Mouse (Mus musculus): ENCODE measurements around the gene Hddc3. TPM values are rescaled to one million over a fixed set of nuclear protein-coding genes. Genes with fewer than 3 reads are reported as not detected.
A peak's percentile ranks its signal among the peaks of the same experiment; 100 is the strongest.

The Hddc3 gene
- polyA plus RNA-seq, 1 experiment from 2014 or later: 6.8 TPM

- Histone ChIP-seq H3K27me3 (replicated peaks) (peaks cover 42% of the 10 kb centered on the region), H3K27ac (no peak overlapping the region), H3K4me2 (no peak overlapping the region), H3K36me3 (peaks cover 10% of the 10 kb centered on the region), H3K9me3 (replicated peaks) (no peaks in the 10 kb centered on the region), H3K4me3 (no peak overlapping the region), H3K4me1 (peaks cover 27% of the 10 kb centered on the region), H3K9ac (no peak overlapping the region)
- WGBS (ENCODE audit: insufficient replicate concordance): 41% methylated on average over 2 of the region's 2 CpGs
- ATAC-seq: no peak
Measured at GRCm38 (mm10) chr7:80372667-80373066, 29.8 kb downstream of the Hddc3 start.

GRCm38 (mm10) chr7:80373352-80373751, 30.4 kb downstream of the Hddc3 start:
- no peak overlapping the region for H3K27ac ChIP-seq
- 60% methylated on average over 4 of the region's 4 CpGs for WGBS (ENCODE audit: insufficient replicate concordance)
- H3K4me3 ChIP-seq: no peak overlapping the region
- H3K27me3 ChIP-seq (replicated peaks): peaks cover 42% of the 10 kb centered on the region
- no peaks in the 10 kb centered on the region for H3K9me3 ChIP-seq (replicated peaks)
- ATAC-seq: no peak
- H3K4me1 ChIP-seq: peaks cover 27% of the 10 kb centered on the region
- no peak overlapping the region for H3K4me2 ChIP-seq
- no peak overlapping the region for H3K9ac ChIP-seq
- peaks cover 3% of the 10 kb centered on the region; the same call in 1 of the 2 replicates for H3K36me3 ChIP-seq

GRCm38 (mm10) chr7:80373850-80374249, 30.9 kb downstream of the Hddc3 start:
- Histone ChIP-seq H3K9ac (no peak overlapping the region), H3K4me2 (no peak overlapping the region), H3K4me3 (no peak overlapping the region), H3K27ac (no peak overlapping the region), H3K4me1 (peaks cover 27% of the 10 kb centered on the region), H3K27me3 (replicated peaks) (peaks cover 42% of the 10 kb centered on the region), H3K36me3 (peaks cover 3% of the 10 kb centered on the region; the same call in 1 of the 2 replicates), H3K9me3 (replicated peaks) (no peaks in the 10 kb centered on the region)
- no peak for ATAC-seq
- WGBS (ENCODE audit: insufficient replicate concordance): 71% methylated on average over 12 of the region's 12 CpGs

DNA sequence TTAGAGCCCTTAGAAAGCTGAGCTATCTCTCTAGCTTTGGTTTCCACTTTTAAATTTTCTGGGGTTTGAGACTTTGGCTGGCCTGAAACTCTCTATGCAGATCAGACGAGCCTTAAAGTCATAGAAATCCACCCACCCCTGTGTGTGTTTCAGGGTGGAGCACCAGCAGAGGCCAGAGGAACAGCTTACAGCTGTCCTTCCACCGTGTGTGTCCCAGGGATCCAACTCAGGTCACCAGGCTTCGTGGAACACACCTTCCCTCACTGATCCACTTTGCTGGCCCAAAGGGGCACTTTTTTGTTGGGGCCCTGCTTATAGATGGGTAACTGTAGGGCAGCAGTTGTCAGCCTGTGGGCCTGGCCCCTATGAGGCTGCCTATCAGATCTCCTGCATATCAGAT, 31.4 kb downstream of the Hddc3 start:
- H3K4me2 ChIP-seq: no peak overlapping the region
- H3K9me3 ChIP-seq (replicated peaks): no peaks in the 10 kb centered on the region
- H3K27ac ChIP-seq: no peak overlapping the region
- 54% methylated on average over 3 of the region's 3 CpGs for WGBS (ENCODE audit: insufficient replicate concordance)
- H3K27me3 ChIP-seq (replicated peaks): peaks cover 39% of the 10 kb centered on the region
- ATAC-seq: no peak
- peaks cover 23% of the 10 kb centered on the region for H3K4me1 ChIP-seq
- H3K4me3 ChIP-seq: no peak overlapping the region
- peaks cover 3% of the 10 kb centered on the region; the same call in 1 of the 2 replicates for H3K36me3 ChIP-seq
- H3K9ac ChIP-seq: no peak overlapping the region

GRCm38 (mm10) chr7:80374733-80375132, 31.8 kb downstream of the Hddc3 start:
- H3K4me2 ChIP-seq: no peak overlapping the region
- H3K4me1 ChIP-seq: peaks cover 19% of the 10 kb centered on the region
- no peak for ATAC-seq
- H3K36me3 ChIP-seq: peaks cover 3% of the 10 kb centered on the region; the same call in 1 of the 2 replicates
- H3K27me3 ChIP-seq (replicated peaks): peaks cover 34% of the 10 kb centered on the region
- H3K27ac ChIP-seq: no peak overlapping the region
- no peak overlapping the region for H3K4me3 ChIP-seq
- no peaks in the 10 kb centered on the region for H3K9me3 ChIP-seq (replicated peaks)
- no peak overlapping the region for H3K9ac ChIP-seq
- 78% methylated on average over 3 of the region's 3 CpGs for WGBS (ENCODE audit: insufficient replicate concordance)

- no peak overlapping the region for H3K4me3 ChIP-seq
- H3K4me2 ChIP-seq: no peak overlapping the region
- H3K27me3 ChIP-seq (replicated peaks): peaks cover 27% of the 10 kb centered on the region
- H3K4me1 ChIP-seq: peaks cover 11% of the 10 kb centered on the region
- H3K9ac ChIP-seq: no peak overlapping the region
- 40% methylated on average over 9 of the region's 9 CpGs for WGBS (ENCODE audit: insufficient replicate concordance)
- no peak overlapping the region for H3K27ac ChIP-seq
- peaks cover 3% of the 10 kb centered on the region; the same call in 1 of the 2 replicates for H3K36me3 ChIP-seq
- ATAC-seq: no peak
- H3K9me3 ChIP-seq (replicated peaks): no peaks in the 10 kb centered on the region
Measured at GRCm38 (mm10) chr7:80375376-80376039, 32.6 kb downstream of the Hddc3 start.

DNA sequence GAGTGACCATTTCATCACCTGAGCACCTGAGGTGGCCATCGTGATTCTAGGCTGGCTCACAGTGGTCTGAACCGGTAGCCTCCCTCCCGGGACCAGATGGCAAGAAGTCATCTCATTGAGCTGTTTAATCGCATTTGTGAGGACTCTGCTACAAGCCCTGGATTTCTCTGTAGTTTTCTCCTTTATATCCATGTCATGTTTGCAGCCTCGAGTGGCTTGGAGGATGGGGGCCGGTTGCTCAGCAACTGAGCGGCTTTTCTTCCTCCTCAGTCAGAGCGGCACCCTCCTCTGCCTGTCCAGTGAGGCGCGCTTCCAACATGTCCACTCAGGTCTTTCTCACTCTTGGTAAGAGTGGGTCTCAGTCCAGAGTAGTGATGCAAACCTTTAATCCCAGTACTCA, 33.3 kb downstream of the Hddc3 start:
- H3K36me3 ChIP-seq: peaks cover 6% of the 10 kb centered on the region; the same call in 1 of the 2 replicates
- H3K4me2 ChIP-seq: no peak overlapping the region
- no peak for ATAC-seq
- no peaks in the 10 kb centered on the region for H3K9me3 ChIP-seq (replicated peaks)
- H3K9ac ChIP-seq: no peak overlapping the region
- 75% methylated on average over 10 of the region's 10 CpGs for WGBS (ENCODE audit: insufficient replicate concordance)
- peaks cover 20% of the 10 kb centered on the region for H3K27me3 ChIP-seq (replicated peaks)
- no peak overlapping the region for H3K4me3 ChIP-seq
- no peak overlapping the region for H3K27ac ChIP-seq
- peaks cover 4% of the 10 kb centered on the region; the same call in 1 of the 2 replicates for H3K4me1 ChIP-seq

DNA sequence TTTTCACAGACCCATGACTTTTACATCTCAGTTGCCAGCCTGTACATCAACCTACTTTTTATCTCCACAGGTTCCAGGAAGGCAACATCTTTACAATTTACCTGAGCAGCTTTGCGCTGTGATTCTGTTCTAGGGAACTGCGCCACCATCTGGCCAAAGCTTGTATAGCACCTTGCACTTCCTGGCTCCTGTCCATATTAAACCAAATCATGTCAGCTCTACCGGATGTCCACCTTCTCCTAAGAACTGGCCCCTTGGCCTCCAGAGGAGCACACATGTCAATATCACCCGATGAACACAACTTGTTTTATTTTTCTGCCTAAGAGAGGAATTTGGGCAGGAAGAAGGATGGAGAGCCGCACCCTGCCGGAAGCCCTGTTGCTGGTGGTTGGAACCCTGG, 34.6 kb downstream of the Hddc3 start:
- Histone ChIP-seq H3K4me1 (no peaks in the 10 kb centered on the region), H3K9ac (no peak overlapping the region), H3K36me3 (peaks cover 6% of the 10 kb centered on the region; the same call in 1 of the 2 replicates), H3K9me3 (replicated peaks) (no peaks in the 10 kb centered on the region), H3K27ac (no peak overlapping the region), H3K4me3 (no peak overlapping the region), H3K27me3 (replicated peaks) (peaks cover 10% of the 10 kb centered on the region), H3K4me2 (no peak overlapping the region)
- WGBS (ENCODE audit: insufficient replicate concordance): 44% methylated on average over 6 of the region's 6 CpGs
- no peak for ATAC-seq

GRCm38 (mm10) chr7:80379531-80379930, 36.6 kb downstream of the Hddc3 start:
- peaks cover 8% of the 10 kb centered on the region; the same call in 1 of the 2 replicates for H3K36me3 ChIP-seq

DNA sequence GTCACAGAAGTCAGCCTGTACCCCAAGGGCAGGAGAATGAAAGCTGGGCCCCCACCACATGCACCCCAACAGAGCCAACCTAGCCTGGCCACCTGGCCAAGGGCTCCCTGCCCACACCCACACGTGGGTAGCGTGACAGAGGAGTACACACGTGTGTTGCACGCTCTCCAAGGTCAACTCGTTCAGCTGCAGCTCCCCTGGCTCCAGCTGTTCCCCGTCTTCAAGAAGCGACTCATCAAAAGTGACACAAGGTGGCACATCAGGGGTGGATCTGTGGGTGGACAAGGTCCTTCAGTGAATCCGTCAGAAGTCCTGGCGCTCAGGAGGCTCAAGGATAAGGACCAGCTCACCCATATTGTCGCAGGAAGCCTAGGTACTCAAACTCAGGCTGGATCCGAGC, 40.0 kb downstream of the Hddc3 start:
- ATAC-seq: no peak
- Histone ChIP-seq H3K9me3 (replicated peaks) (no peaks in the 10 kb centered on the region), H3K27ac (no peak overlapping the region), H3K27me3 (replicated peaks) (peaks cover 22% of the 10 kb centered on the region), H3K36me3 (peaks cover 8% of the 10 kb centered on the region; the same call in 1 of the 2 replicates), H3K4me3 (no peak overlapping the region), H3K9ac (no peak overlapping the region), H3K4me2 (no peak overlapping the region), H3K4me1 (peaks cover 20% of the 10 kb centered on the region)
- WGBS (ENCODE audit: insufficient replicate concordance): 70% methylated on average over 11 of the region's 11 CpGs

More at GRCm38 (mm10) chr7:80379531-80379930, 36.6 kb downstream of the Hddc3 start:
- no peak for ATAC-seq
- Histone ChIP-seq H3K4me2 (no peak overlapping the region), H3K27ac (no peak overlapping the region), H3K9ac (no peak overlapping the region), H3K27me3 (replicated peaks) (peaks cover 4% of the 10 kb centered on the region), H3K9me3 (replicated peaks) (no peaks in the 10 kb centered on the region), H3K4me1 (no peaks in the 10 kb centered on the region), H3K4me3 (no peak overlapping the region)
- 57% methylated on average over 13 of the region's 13 CpGs for WGBS (ENCODE audit: insufficient replicate concordance)

DNA sequence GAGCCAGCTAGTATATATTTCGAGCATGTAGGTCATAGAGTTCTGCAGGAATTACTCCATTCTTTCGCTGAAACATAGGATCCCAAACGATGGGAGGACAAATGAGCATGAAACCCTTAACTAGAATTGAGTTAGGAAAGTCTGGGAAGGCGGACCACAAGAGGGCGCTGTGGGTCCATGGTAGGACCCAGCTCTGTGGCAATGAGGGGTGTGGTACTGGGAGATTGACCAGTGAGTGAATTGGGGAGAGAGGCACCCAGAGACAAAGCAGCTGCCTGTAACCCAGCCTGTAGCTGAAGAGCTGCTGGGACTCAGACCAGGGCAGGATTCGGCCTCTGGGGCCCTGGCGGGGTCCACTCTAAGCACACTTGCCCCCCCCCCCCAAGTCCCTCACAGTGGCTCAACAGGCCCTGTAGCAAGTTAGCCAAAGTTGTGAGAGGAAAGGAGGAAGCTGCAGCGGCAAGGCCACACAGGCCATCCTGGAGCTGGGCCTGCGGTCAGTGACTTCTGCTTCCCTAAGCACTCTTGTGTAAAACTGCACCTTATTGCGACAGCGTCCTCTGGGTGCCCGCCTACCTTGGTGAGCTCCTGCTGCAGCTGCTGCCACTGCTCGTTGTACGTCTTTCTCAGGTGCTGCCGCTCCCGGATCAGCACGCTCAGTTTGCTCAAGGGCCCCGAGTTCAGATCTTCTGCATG, 43.5 kb downstream of the Hddc3 start:
- H3K36me3 ChIP-seq: peaks cover 20% of the 10 kb centered on the region
- H3K9ac ChIP-seq: peak overlapping the region; percentile 9; the same call in 1 of the 2 replicates
- H3K27ac ChIP-seq: peak overlapping the region; percentile 43; the same call in 1 of the 2 replicates
- WGBS (ENCODE audit: insufficient replicate concordance): 8% methylated on average over 18 of the region's 18 CpGs
- peaks cover 38% of the 10 kb centered on the region for H3K27me3 ChIP-seq (replicated peaks)
- peak overlapping the region; percentile 45 for H3K4me3 ChIP-seq
- ATAC-seq: peak; percentile 40; the same call in 1 of the 2 replicates
- peaks cover 22% of the 10 kb centered on the region for H3K4me1 ChIP-seq
- no peaks in the 10 kb centered on the region for H3K9me3 ChIP-seq (replicated peaks)
- H3K4me2 ChIP-seq: peak overlapping the region; percentile 43

- Histone ChIP-seq H3K9me3 (replicated peaks) (no peaks in the 10 kb centered on the region), H3K4me3 (peak overlapping the region; percentile 45), H3K4me1 (peaks cover 22% of the 10 kb centered on the region), H3K27ac (peak overlapping the region; percentile 69), H3K36me3 (peaks cover 27% of the 10 kb centered on the region), H3K4me2 (peak overlapping the region; percentile 43), H3K9ac (peak overlapping the region; percentile 51; the same call in 1 of the 2 replicates), H3K27me3 (replicated peaks) (peaks cover 38% of the 10 kb centered on the region)
- WGBS (ENCODE audit: insufficient replicate concordance): 10% methylated on average over 17 of the region's 17 CpGs
- no peak for ATAC-seq
Measured at GRCm38 (mm10) chr7:80387033-80387632, 44.2 kb downstream of the Hddc3 start.

Measured in liver, embryonic 12.5 days (tissue).